Mouse (Mus musculus) megakaryocyte-erythroid progenitor cell, adult 5-6 weeks (primary cell): Measurements from ENCODE around the gene Gnb4. TPM values are rescaled to one million over a fixed set of nuclear protein-coding genes. Genes with fewer than 3 reads are reported as not detected.

ENCODE experiments used
- ATAC-seq: replicated peaks from 2 replicates; pipeline ENCODE4 v1.8.0; 2016; ENCODE audit warnings: mild to moderate bottlenecking, inconsistent platforms; ENCODE audit not compliant: severe bottlenecking, poor library complexity, low FRiP score, low TSS enrichment
- total RNA-seq, 2 experiments: library from RNA; stranded (forward) in 1 of 2; stranded (reverse) in 1 of 2; fragments of 200-1000, 215-1000 nt in 1 of 2; fragments of >200 nt in 1 of 2; fragmentation: Nextera tagmentation in 1 of 2; gene quantifications; 2 replicates each; pipeline ENCODE4 v1.2.3; 2014 to 2017

Gene Gnb4
- total RNA-seq, 2 experiments from 2014 or later: 31.4 to 33.0 TPM

DNA sequence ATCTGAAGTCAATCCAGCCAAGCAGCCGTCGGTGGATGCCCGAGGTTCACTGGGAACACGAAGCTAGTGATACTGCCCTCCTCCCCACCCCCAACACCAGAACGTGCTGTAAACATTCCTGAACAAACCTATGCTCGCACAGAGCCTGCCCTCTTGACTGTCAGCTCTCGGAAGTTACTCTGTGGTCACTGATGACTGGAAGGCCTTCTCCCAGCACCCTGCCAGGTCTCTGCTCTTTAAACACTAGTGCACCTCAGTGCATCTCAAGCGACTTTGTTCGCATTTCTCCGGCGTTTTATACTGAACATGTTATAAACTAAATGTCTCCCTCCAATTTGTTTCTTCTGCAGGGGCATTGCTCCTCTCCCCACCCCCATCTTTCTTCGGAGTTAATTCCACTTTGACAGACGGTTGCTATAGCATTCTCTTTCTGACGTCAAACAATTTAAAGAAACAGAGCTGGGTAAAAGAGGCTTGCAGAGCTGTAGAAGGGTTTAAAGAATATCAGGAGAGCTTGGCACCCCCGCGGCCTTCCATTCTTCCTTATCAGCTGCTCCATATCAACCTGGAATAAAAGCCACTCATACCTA lies 763 bp upstream of the Gnb4 start:
- peak; percentile 31; the same call in 1 of the 2 replicates for ATAC-seq

DNA sequence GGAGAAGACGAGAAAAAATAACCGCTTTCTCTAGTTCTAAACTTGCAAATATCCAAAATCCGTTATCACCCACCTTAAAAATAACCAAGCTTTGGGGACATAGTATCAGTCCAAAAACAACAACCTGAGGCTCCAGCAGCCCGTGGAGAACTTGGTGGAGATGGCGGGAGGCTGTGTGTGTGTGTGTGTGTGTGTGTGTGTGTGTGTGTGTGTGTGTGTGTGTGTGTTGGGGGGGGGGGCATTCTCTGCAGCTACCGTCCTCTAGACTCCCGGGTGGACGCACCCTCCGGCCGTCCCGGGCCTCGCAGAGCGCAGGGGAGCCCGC lies 417 bp downstream of the Gnb4 start:
- ATAC-seq: no peak

DNA sequence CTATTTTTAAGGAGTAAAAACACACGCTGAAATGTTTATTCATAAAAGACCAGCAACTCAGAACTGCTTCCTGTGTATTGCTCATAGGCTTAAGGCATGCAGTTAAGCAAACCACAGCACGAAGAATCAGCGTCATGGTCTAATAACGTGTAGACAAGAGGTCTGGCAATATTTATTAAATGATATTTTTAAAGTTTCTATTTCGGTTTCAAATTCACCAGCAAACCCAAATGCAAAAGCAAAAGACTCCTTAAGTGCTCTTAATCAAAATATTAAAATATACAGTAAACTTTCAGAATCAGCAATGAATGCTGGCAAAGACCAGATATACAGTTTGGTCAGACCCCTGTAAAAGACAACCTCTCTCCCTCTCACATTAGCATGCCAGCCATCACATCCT lies 1.0 kb downstream of the Gnb4 start:
- no peak for ATAC-seq

DNA sequence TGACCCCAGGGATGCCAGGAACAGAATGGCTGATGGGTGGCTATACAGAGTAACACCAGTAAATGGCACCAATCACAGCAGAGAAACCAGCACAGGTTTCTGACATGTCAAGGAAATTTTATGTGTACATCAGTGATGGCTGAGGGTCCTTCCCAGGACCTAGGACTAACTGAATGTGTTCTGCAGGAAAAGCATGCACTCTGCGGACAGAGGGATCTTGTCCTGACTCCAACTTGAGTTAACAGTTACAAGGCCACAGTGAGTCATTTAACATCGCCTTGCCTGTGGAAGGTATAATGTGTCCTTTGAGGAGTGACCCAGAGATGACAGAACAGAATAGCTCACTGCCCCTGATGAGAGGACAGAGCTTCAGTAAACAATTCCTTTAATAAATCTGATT lies 1.6 kb downstream of the Gnb4 start:
- ATAC-seq: no peak

DNA sequence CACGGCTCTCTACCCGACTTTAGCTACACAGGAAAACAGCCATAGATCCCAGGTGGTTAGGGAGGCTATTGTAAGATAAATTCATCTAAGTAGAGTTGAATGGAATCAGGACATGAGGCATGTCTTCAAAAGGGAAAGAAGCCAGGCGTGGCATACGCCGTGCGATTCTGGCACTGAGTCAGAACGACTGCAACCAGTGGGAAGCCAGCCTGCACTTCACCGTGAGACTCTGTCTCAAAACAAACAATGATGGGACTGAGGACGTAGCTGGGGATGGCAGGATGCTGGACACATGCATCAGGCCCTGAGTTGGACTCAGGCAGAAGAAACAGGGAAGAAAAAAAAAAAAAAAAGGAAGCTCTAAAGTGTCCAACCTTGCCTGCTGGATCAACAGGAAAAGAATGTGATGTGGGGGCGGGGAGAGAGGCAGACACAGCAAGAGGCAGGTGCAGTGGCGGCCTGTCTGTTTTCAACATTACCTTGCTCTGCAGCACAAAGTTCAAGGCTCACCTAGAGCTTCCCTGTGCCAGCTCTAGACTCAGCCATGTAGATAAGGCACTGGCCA lies 4.7 kb downstream of the Gnb4 start:
- ATAC-seq: no peak

DNA sequence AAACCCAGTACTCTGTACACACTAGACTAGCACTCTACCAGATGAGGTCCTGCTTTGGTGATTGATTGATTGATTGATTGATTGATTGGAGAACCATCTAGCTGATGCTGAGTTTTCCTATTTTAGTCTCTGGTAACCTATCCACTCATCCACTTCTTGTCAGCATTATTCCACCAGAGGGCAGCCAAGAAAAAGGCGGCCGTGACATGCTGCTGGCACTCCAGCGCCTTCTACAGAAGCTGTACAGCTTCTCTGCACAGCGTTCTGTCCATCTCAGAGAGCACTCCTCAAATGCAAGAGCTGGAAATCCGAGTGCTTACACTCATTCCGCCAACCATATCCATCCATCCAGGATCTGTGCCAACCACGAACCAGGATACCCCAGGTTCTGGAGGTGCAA lies 5.8 kb downstream of the Gnb4 start:
- peak; percentile 72; the same call in 1 of the 2 replicates for ATAC-seq

DNA sequence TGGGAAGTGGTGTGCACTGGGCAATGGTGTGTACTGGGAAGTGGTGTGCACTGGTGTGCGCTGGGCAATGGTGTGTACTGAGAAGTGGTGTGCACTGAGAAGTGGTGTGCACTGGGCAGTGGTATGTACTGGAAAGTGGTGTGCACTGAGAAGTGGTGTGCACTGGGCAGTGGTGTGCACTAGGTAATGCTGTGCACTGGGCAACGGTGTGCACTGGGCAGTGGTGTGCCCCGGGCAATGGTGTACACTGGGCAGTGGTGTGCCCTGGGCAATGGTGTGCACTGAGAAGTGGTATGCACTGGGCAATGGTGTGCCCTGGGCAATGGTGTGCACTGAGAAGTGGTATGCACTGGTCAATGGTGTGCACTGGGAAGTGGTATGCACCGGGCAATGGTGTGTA lies 7.2 kb downstream of the Gnb4 start:
- no peak for ATAC-seq

DNA sequence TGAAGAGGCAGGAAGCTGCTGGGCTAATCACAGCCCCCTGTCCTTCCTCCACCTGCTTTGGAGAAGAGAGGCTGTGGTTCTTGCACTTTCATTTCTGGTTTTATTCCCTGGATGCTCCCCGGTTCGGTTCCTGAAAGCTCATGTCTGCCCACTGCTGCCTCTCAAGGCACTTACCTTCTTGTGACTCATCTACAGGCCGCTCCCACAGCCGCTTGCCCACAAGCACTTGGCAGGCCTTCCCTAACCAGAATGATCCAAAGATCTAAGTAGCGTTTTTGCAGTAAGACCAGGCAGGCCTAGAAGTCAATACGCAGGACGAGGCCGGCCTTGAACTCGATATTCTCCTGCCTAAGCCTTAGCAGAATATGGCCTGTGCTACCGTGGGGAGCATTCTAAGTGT lies 15.3 kb downstream of the Gnb4 start:
- ATAC-seq: no peak

DNA sequence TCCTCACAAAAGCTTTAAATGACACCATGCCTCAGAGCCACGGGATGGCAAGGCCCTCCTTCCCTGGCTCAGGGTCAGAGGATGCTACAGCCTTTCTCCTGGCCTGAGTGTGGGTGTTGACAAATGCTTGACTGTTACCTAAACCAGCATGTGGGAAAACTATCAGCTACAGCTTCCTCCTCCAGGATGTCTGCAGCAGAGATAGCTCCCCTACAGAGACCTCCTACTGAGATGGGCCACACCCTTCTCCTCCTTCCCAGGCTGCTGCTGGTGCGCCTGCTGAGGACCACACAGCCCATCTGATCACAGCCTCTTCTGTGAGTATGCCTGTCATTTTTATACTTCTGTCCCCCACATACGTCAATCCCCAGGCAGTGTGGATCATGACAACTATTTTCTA lies 17.1 kb downstream of the Gnb4 start:
- ATAC-seq: peak; percentile 71

DNA sequence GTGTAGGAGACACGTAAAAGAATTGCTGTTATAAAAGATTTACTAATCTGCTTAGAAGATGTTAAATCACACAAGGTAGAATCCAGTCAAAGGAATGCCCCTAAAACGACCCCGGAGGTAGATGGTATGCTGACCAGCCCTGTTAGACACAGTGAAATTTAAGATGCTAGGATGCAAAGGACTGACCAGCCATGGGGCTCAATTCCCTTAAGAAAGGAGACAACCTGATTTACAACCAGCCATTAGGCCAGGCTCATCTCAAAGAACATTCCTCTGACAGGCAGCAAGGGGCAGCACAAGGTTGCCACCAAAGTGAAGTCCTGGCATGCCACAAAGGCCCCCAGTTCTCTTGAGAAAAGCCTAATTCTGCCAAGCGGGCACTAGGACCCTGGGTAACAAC lies 21.3 kb downstream of the Gnb4 start:
- no peak for ATAC-seq

DNA sequence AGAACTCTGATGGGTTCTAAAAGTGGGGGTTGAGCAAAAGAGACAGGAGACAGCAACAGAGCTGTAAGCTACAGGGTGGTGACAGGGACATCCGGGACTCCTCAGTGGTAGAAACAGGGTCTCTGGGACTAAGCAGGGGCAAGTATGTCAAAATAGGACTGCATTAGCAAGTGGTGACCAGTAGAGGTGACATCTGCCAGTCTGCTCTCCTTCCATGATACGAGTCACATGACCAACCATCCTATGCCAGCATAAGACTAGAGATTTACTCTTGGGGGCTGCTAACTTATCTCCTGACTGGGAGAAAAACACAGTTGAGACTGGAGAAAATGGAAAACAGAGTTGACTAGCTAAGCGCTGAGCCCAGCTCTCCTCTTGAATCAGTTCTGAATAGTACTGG lies 30.1 kb downstream of the Gnb4 start:
- ATAC-seq: 0 out of 2 replicates have a peak, but pooled peaks have one; percentile 33

DNA sequence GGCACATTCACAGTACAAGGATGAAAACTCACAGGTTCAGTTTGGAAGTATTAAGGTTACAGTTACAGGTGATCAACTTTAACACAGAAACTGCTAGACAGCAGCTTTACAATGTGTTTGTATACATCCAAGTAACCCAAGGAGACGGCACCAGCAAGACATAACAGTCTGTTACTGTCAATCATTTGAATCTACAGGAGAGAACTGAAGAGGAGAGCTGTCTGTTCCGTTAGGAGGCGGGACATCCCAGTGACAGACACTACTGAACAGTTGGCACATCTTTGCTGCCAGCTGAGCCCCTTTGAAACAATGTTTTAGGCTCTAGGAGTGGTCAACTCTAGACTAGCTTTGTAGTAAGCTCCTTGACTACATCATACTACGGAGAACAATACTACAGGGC lies 32.9 kb downstream of the Gnb4 start:
- no peak for ATAC-seq

DNA sequence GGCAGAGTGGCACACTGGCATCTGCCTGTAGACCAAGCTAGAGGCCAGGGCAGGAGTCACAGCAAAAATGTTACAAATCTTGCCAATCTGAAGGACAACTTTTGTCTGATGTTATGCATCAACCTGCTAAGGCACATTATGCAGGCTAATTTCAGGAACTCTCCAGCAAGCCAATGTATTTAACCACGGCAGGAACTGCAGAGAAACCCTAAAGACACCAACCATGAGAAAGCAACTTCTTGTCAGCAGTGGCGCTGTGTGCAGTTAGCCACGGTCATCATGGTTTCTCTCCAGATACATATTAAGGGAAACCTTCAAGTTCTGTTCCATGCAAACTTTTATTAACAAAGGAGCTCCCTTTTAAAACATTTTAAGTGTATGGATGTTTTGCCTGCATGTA lies 34.5 kb downstream of the Gnb4 start:
- no peak for ATAC-seq

DNA sequence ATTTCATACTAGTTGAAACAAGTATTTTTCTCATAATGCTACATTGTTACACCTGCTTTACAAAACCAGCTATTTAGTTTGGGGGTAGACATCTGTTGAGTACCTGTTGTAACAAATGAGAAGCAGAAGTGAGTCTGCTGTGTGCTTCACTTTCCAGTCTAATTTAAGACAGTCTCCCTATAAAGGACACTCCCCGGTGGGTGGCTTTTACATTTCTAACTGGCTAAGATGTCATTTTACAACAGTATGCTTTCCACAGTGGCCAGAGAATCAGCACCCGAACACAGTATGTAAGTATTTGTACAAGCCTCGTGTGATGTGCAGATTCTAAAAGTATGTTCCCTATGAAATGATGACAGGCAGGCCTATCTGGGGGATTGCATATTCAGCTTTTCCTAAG lies 35.6 kb downstream of the Gnb4 start:
- no peak for ATAC-seq

DNA sequence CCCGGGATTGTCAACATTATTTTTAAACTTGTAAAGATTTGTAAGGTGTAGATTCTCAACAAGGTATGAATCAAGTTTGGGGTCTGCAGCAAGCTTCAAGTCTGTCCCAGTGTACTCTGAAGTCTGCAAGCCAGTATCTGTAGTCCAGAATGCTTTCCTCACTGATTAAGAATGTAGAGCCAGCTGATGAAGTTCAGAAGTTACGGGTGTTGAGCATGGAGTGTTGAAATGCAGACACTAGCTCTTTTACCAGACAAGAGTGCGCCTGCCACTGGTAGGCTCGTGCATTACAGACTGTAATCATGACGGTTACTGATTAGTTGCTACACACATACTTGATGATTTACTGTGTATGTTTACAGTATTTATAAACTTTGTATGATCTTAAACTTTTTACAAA lies 37.6 kb downstream of the Gnb4 start:
- ATAC-seq: no peak

DNA sequence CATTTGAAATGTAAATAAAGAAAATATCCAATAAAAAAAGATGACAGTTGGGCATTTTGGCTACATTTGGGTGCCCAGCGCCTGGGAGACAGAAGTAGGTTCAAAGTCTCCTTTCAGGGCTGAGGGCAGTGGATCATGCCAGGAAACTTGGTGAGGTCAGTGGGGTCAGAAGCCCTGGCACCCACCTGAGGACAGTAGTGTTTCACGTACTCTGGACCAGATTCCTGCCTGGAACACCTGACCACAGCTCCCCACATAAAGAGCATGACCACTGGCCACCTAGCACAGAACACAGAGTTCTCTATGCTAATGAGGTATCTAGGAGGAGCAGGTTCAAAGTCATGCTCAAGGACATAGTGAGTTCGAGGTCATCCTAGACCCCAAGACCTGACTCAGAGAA lies 41.2 kb downstream of the Gnb4 start:
- no peak for ATAC-seq

DNA sequence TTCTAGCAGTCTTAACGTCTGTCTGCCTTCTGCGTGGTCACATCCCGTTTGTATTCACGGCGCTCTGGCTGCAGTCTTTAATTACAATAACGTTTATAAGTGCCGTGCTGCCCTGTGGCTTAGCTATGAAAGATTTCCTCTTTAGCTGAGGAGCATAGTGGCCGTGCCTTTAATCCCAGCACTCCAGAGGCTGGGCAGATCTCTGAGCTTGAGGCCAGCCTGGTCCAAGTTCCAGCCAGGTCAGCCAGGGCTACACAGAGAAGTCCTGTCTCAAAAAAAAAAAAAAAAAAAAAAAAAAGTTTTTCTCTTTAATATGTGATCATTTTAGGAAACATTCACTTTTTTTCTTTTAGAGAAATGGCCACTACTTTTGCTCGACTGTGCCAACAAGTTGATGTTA lies 42.5 kb downstream of the Gnb4 start:
- ATAC-seq: no peak

DNA sequence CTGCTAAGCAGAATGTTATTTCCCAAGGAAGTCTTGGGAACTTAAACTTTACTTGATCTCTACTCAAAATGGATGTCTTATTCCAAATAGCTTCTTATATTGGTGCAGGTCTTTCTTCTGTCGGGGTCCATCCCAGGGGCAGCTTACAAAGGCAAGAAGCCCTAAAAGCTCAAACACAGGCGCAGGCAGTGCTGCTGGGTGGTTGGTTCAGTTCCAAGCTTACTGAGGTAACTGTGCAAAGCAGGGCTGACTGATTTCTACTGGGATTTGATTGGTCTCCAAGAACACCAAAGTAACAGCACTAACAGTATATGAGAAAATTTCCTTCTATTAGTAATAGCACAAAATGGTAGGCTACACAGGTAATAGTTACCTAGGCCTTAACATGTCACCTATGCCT lies 43.3 kb downstream of the Gnb4 start:
- no peak for ATAC-seq

DNA sequence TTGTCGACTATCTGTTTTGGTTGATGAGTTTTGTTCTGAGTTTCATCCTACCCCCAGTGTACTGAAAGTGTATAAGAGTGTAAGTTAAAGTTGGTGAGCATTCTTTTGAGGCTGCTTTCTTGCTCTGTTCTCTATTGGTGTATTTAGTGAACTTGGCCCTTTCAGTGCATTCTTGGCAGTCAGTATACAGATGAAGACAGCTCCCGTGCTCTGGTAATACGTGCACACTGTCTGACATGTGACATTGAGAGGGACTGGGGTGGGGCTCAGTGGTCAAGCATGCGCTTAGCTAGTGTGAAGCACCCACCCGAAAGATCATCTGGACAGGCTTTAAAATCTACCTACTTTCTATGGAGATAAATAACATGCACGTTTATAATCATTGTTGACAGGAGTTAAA lies 53.0 kb downstream of the Gnb4 start:
- ATAC-seq: no peak

DNA sequence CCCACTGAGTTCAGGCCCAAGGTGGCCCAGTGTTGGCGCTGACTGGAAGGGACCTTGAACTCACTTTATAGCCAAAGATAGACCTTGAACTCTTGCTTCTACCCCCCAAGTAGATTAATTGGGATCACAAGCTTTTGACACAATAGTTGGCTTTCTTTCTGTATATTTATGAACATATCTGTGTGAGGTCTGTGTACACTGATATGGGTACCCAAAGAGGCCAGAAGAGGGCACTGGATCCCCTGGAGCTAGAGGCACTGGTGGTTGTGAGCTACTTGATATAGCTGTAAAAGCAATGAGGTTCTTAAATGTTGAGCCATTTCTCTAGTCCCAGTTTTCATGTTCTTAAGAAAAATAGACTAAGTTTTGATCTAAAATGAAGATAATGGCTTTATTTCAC lies 63.3 kb downstream of the Gnb4 start:
- ATAC-seq: peak; percentile 83

DNA sequence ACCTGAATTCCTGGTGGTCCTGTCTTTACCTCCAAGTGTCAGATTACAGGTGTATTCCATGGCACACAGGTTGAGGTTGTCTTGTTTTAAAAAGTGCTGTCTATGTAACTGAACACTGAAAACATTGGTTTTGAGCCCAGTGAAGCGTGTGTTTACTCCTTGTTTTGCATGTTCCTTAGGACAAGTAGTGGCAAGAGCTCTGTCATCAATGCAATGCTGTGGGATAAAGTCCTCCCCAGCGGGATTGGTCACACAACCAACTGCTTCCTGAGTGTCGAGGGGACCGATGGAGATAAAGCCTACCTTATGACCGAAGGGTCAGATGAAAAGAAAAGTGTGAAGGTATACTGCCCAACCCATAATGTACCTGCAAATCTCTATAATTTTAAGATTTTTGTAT lies 78.3 kb downstream of the Gnb4 start:
- no peak for ATAC-seq

DNA sequence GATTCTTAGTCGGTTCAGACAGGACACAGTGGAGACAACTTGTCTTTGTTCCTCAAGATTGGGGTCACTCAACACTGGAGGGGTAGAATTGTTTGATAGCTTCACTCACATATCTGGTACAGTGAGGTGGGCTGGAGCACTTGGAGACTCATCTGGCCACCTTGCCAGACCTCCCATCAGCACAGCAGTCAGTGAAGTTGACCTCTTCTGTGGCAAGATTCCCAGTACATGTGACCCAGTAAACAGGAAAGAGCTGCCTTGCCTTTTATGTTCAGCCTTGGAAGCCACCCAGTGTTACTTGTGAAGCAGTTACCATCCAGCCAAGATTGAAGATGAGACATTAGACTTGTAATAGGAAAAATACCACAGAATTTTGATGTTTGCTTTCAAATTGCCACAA lies 78.8 kb downstream of the Gnb4 start:
- ATAC-seq: no peak
